Mouse (Mus musculus) olfactory bulb, adult 2 months (tissue): ENCODE results near the gene Orm3. TPM values are rescaled to one million over a fixed set of nuclear protein-coding genes. Genes with fewer than 3 reads are reported as not detected.

Source experiments
- H3K27ac ChIP-seq: fragments of 200-500 bp; 2 replicates; pipeline ENCODE4 v1.5.1; 2012; ENCODE audit warnings: low read depth, low read length; ENCODE audit not compliant: insufficient read depth
- H3K4me1 ChIP-seq: fragments of 200-500 bp; 2 replicates; pipeline ENCODE4 v1.6.1; 2012; ENCODE audit warnings: low read length; ENCODE audit not compliant: control insufficient read depth, insufficient read depth
- H3K4me3 ChIP-seq: fragments of 200-500 bp; 2 replicates; pipeline ENCODE4 v1.5.1; 2012; ENCODE audit warnings: mild to moderate bottlenecking, low read depth, low read length, moderate library complexity; ENCODE audit not compliant: insufficient read depth
- CTCF ChIP-seq: fragments of 200-500 bp; IDR thresholded peaks from 2 replicates; pipeline ENCODE4 v1.5.1; 2012; ENCODE audit warnings: low read depth, mild to moderate bottlenecking, low read length, moderate library complexity; ENCODE audit not compliant: insufficient read depth
- POLR2A ChIP-seq: fragments of 200-500 bp; IDR thresholded peaks from 2 replicates; pipeline ENCODE4 v1.6.1; 2012; ENCODE audit warnings: mild to moderate bottlenecking, low read depth, low read length, moderate library complexity; ENCODE audit not compliant: insufficient read depth
- WGBS: fragments of 180-500 bp; shearing (Covaris S2); methylation state at CpG from one replicate; pipeline ENCODE4 v1.1.7; 2018; 5-methylcytosine and 5-hydroxymethylcytosine counted together
- polyA plus RNA-seq: library from polyadenylated mRNA; stranded (reverse); fragments of >200 nt; gene quantifications from 2 replicates; pipeline ENCODE4 v1.2.4, GENCODE M21; 2012; ENCODE audit warnings: low replicate concordance; ENCODE audit not compliant: missing spikeins, insufficient read depth, insufficient read length

The Orm3 gene
- polyA plus RNA-seq, 1 experiment: not detected

- Histone ChIP-seq H3K4me1 (peaks cover 6% of the 10 kb centered on the region), H3K4me3 (no peak overlapping the region), H3K27ac (no peak overlapping the region)
- 97% methylated on average over 4 of the region's 4 CpGs for WGBS
- TF ChIP-seq CTCF: no peak
- TF ChIP-seq POLR2A: no peak
These were observed 26.9 kb downstream of the Orm3 start for GRCm38 (mm10) chr4:63382676-63383369.

GRCm38 (mm10) chr4:63383474-63383873 is 27.5 kb downstream of the Orm3 start:
- H3K4me3 ChIP-seq: no peak overlapping the region
- WGBS: 67% methylated on average over 12 of the region's 12 CpGs
- H3K4me1 ChIP-seq: peaks cover 8% of the 10 kb centered on the region
- no peak for TF ChIP-seq POLR2A
- TF ChIP-seq CTCF: no peak
- H3K27ac ChIP-seq: no peak overlapping the region

GRCm38 (mm10) chr4:63384262-63384661 is 28.3 kb downstream of the Orm3 start:
- H3K4me3 ChIP-seq: no peak overlapping the region
- no peak overlapping the region for H3K27ac ChIP-seq
- WGBS: 92% methylated on average over 4 of the region's 4 CpGs
- H3K4me1 ChIP-seq: peaks cover 11% of the 10 kb centered on the region
- TF ChIP-seq CTCF: no peak
- no peak for TF ChIP-seq POLR2A

GRCm38 (mm10) chr4:63385253-63385652 is 29.3 kb downstream of the Orm3 start:
- Histone ChIP-seq H3K4me1 (peaks cover 13% of the 10 kb centered on the region), H3K4me3 (no peak overlapping the region), H3K27ac (no peak overlapping the region)
- TF ChIP-seq POLR2A: no peak
- no peak for TF ChIP-seq CTCF
- 74% methylated on average over 3 of the region's 3 CpGs for WGBS

- 76% methylated on average over 11 of the region's 11 CpGs for WGBS
- H3K27ac ChIP-seq: no peak overlapping the region
- H3K4me1 ChIP-seq: peaks cover 13% of the 10 kb centered on the region
- TF ChIP-seq CTCF: no peak
- no peak for TF ChIP-seq POLR2A
- H3K4me3 ChIP-seq: no peak overlapping the region
These were observed 29.8 kb downstream of the Orm3 start for GRCm38 (mm10) chr4:63385784-63386183.

GRCm38 (mm10) chr4:63388029-63388428 is 32.1 kb downstream of the Orm3 start:
- Histone ChIP-seq H3K4me3 (no peak overlapping the region), H3K27ac (no peak overlapping the region), H3K4me1 (peaks cover 13% of the 10 kb centered on the region)
- WGBS: 71% methylated on average over 6 of the region's 6 CpGs
- no peak for TF ChIP-seq POLR2A
- no peak for TF ChIP-seq CTCF

- Histone ChIP-seq H3K27ac (no peak overlapping the region), H3K4me3 (no peak overlapping the region), H3K4me1 (0 out of 2 replicates have a peak, but pooled peaks cover 10% of the 10 kb centered on the region)
- TF ChIP-seq CTCF (no peak), POLR2A (no peak)
- WGBS: 59% methylated on average over 8 of the region's 8 CpGs
These were observed 33.3 kb downstream of the Orm3 start for GRCm38 (mm10) chr4:63389121-63389886.

- WGBS: 73% methylated on average over 11 of the region's 11 CpGs
- no peak for TF ChIP-seq POLR2A
- no peak for TF ChIP-seq CTCF
- Histone ChIP-seq H3K4me1 (0 out of 2 replicates have a peak, but pooled peaks cover 10% of the 10 kb centered on the region), H3K27ac (no peak overlapping the region), H3K4me3 (no peak overlapping the region)
These were observed 34.0 kb downstream of the Orm3 start for GRCm38 (mm10) chr4:63389887-63390528.

- no peak overlapping the region for H3K4me3 ChIP-seq
- H3K27ac ChIP-seq: no peak overlapping the region
- no peak for TF ChIP-seq POLR2A
- no peak for TF ChIP-seq CTCF
- WGBS: 86% methylated on average over 6 of the region's 6 CpGs
- 0 out of 2 replicates have a peak, but pooled peaks cover 10% of the 10 kb centered on the region for H3K4me1 ChIP-seq
These were observed 35.4 kb downstream of the Orm3 start for GRCm38 (mm10) chr4:63391322-63391721.
